Mouse (Mus musculus) forebrain, embryonic 15.5 days (tissue): ENCODE measurements around the gene Rnf141. TPM values are rescaled to one million over a fixed set of nuclear protein-coding genes. Genes with fewer than 3 reads are reported as not detected.

Source experiments
- microRNA-seq: library from miRNA; unstranded; fragments of <30 nt; microRNA quantifications from one replicate; pipeline ENCODE4, GENCODE M21; 2016
- polyA plus RNA-seq: library from polyadenylated mRNA; unstranded; fragments of >200 nt; fragmentation: Nextera tagmentation; extraction: Ambion mirVana; gene quantifications from 2 replicates; pipeline ENCODE4 v1.2.1, GENCODE M21; 2015

Gene Rnf141
- polyA plus RNA-seq, 1 experiment from 2014 or later: 41.1 TPM

Small RNAs within 50 kb of the gene (microRNA-seq; reads per million reads assigned to microRNA genes)
- gene Gm47282: not detected

Other genes with a start within 250 kb of the Rnf141 start
- gene Sbf2, start 229.5 kb downstream of the Rnf141 start, polyA plus RNA-seq: 66.4 and 68.8 TPM in 2 replicates
- 3.7 and 5.3 TPM in 2 replicates for gene Adm, start 216.8 kb downstream of the Rnf141 start, polyA plus RNA-seq
- gene Ampd3, start 76.3 kb downstream of the Rnf141 start, polyA plus RNA-seq: 4.4 and 4.8 TPM in 2 replicates
- gene Lyve1, start 18.8 kb upstream of the Rnf141 start, polyA plus RNA-seq: 3.5 and 4.1 TPM in 2 replicates
- gene Mrvi1, start 138.0 kb upstream of the Rnf141 start, polyA plus RNA-seq: 0.55 and 0.87 TPM in 2 replicates
- 80.6 and 87.5 TPM in 2 replicates for gene Ctr9, start 184.5 kb upstream of the Rnf141 start, polyA plus RNA-seq
- gene Eif4g2, start 238.6 kb upstream of the Rnf141 start, polyA plus RNA-seq: 1,139 and 1,168 TPM in 2 replicates